In the genomic region with DNA sequence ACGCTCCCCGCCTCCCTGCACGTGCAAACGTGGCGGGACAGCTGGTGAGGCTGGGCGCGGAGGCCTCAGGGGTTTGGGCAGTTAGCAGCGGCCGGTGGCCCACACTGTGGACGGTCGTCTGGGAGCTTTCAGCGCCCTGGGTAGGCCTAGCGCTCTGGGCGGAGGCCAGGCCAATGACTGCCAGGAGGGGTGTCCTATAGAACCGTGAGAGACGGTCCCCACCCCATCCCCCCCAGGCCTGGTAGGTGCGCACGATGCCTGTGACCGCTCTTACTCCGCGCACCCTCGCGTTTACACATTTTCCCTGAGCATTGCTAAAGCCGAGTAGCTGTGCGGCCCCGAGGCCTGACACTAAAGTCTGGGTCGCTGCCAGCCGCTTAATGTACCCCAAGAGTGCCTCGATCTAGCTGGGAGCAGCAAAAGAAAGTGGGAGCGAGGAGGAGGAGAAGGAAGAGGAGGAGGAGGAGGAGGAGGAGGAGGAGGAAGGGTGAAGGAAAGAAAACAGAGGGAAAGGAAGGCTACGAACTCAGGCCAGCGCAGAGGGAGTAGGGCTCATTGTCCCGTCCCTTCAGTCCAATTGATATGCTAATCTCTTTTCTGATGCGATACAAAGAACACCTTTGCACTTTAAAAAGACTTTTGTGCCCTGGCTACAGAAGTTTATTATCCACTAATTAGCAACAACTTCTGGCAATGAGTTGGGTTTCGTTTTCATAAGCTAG, we compare ENCODE assay signal across 8 mouse cellular contexts.
DNase-seq lines count a peak whose midpoint lies in the region; ATAC-seq lines count a peak whose summit lies in the region.

No protein-coding gene starts in this region.

- no peaks in the 10 kb centered on the region for H3K36me3 ChIP-seq in heart, embryonic 11.5 days (ENCODE audit: control insufficient read depth, insufficient read depth, low read length)
- no peaks in the 10 kb centered on the region for H3K36me3 ChIP-seq in embryonic facial prominence, embryonic 14.5 days (ENCODE audit: control insufficient read depth, insufficient read depth, low read length)
- H3K36me3 ChIP-seq in limb, embryonic 15.5 days: no peaks in the 10 kb centered on the region

- H3K9me3 ChIP-seq in heart, embryonic 11.5 days (replicated peaks; ENCODE audit: control insufficient read depth, low read length): no peaks in the 10 kb centered on the region
- H3K9me3 ChIP-seq in embryonic facial prominence, embryonic 14.5 days (ENCODE audit: control insufficient read depth, low read length): no peaks in the 10 kb centered on the region
- no peaks in the 10 kb centered on the region for H3K9me3 ChIP-seq in limb, embryonic 15.5 days

- peak overlapping the region; percentile 63 for H3K9ac ChIP-seq in heart, embryonic 11.5 days (ENCODE audit: low read depth, low read length)
- peak overlapping the region; percentile 54; the same call in 1 of the 2 replicates for H3K9ac ChIP-seq in embryonic facial prominence, embryonic 14.5 days (ENCODE audit: low read depth, low read length)
- H3K9ac ChIP-seq in limb, embryonic 15.5 days: 0 out of 2 replicates have a peak overlapping the region, but pooled peaks have one; percentile 17

- no peak for DNase-seq in heart, postnatal 10 days
- peak; percentile 83 for DNase-seq in ES-CJ7 (ENCODE audit: low read depth, low spot score)
- DNase-seq in embryonic facial prominence, embryonic 14.5 days (ENCODE audit: low spot score): no peak
- DNase-seq in right cerebral cortex, postnatal 14 days: peak; percentile 60
- DNase-seq in ovary, adult 18-20 months (ENCODE audit: low spot score): no peak
- no peak for DNase-seq in layer of hippocampus, postnatal 10 days (ENCODE audit: low spot score in 2 of 2)

- H3K4me1 ChIP-seq in heart, embryonic 11.5 days (ENCODE audit: control insufficient read depth, insufficient read depth, low read length): peaks cover 9% of the 10 kb centered on the region; the same call in 1 of the 2 replicates
- H3K4me1 ChIP-seq in embryonic facial prominence, embryonic 14.5 days (ENCODE audit: control insufficient read depth, insufficient read depth, low read length): peaks cover 11% of the 10 kb centered on the region
- H3K4me1 ChIP-seq in limb, embryonic 15.5 days: peaks cover 12% of the 10 kb centered on the region

- ATAC-seq in heart, embryonic 11.5 days (replicated peaks; ENCODE audit: insufficient number of reproducible peaks, low FRiP score, low TSS enrichment): peak; percentile 59
- peak; percentile 73 for ATAC-seq in embryonic facial prominence, embryonic 14.5 days (ENCODE audit: low read depth)
- ATAC-seq in limb, embryonic 15.5 days (ENCODE audit: insufficient number of reproducible peaks, low FRiP score, low TSS enrichment, low read depth): 0 out of 2 replicates have a peak, but pooled peaks have one; percentile 44

- intact Hi-C loops in heart, postnatal 10 days (cut with DNase I): no loop called here

- WGBS in heart, embryonic 11.5 days (ENCODE audit: insufficient replicate concordance): 1% methylated on average over 35 of the region's 35 CpGs
- WGBS in embryonic facial prominence, embryonic 14.5 days: 3% methylated on average over 18 of the region's 35 CpGs
- 2% methylated on average over 35 of the region's 35 CpGs for WGBS in limb, embryonic 15.5 days

- H3K27me3 ChIP-seq in heart, embryonic 11.5 days (ENCODE audit: control insufficient read depth, insufficient read depth, low read length): peaks cover 65% of the 10 kb centered on the region
- peaks cover 80% of the 10 kb centered on the region for H3K27me3 ChIP-seq in embryonic facial prominence, embryonic 14.5 days (replicated peaks; ENCODE audit: control insufficient read depth, insufficient read depth, low read length)
- peaks cover 68% of the 10 kb centered on the region for H3K27me3 ChIP-seq in limb, embryonic 15.5 days

- peak overlapping the region; percentile 94 for H3K4me2 ChIP-seq in heart, embryonic 11.5 days
- peak overlapping the region; percentile 73 for H3K4me2 ChIP-seq in embryonic facial prominence, embryonic 14.5 days (ENCODE audit: low read depth, low read length)
- peak overlapping the region; percentile 65 for H3K4me2 ChIP-seq in limb, embryonic 15.5 days

- H3K27ac ChIP-seq in heart, embryonic 11.5 days (ENCODE audit: low read depth, low read length): no peak overlapping the region
- H3K27ac ChIP-seq in embryonic facial prominence, embryonic 14.5 days (replicated peaks; ENCODE audit: low read depth, low read length): no peak overlapping the region; the same call in 1 of the 2 replicates
- no peak overlapping the region for H3K27ac ChIP-seq in limb, embryonic 15.5 days

- H3K4me3 ChIP-seq in heart, embryonic 11.5 days (ENCODE audit: low read depth, low read length): peak overlapping the region; percentile 53
- peak overlapping the region; percentile 42 for H3K4me3 ChIP-seq in embryonic facial prominence, embryonic 14.5 days (ENCODE audit: low read depth, low read length)
- H3K4me3 ChIP-seq in limb, embryonic 15.5 days: peak overlapping the region; percentile 37

Comparison
In these comparisons a context has a peak if more than half of its experiments do, and no peak if none do; other contexts are left out.
1. DNase-seq: peak in ES-CJ7 (single experiment) and right cerebral cortex, postnatal 14 days (single experiment); none in heart, postnatal 10 days (0 of 2), embryonic facial prominence, embryonic 14.5 days (single experiment), ovary, adult 18-20 months (single experiment) and layer of hippocampus, postnatal 10 days (0 of 2).
2. Peak in every context shown above with its lines, with median percentiles within 50 percentile points of each other: ATAC-seq, H3K4me2 ChIP-seq, H3K4me3 ChIP-seq and H3K9ac ChIP-seq.